Mouse (Mus musculus): ENCODE measurements at regions not wholly inside any gene's neighbourhood (a gene's known extent, or its start where the extent isn't known, plus 50 kb on each side); places are given as distances from the start of the nearest gene placed in this dataset.

- DNase-seq (ENCODE audit: low spot score in 2 of 2): no peak
Observed at GRCm38 (mm10) chr5:75248279-75248678, 96.2 kb downstream of the Pdgfra start.

GRCm38 (mm10) chr5:75249671-75250070 is 97.6 kb downstream of the Pdgfra start:
- no peak for DNase-seq (ENCODE audit: low spot score in 2 of 2)

GRCm38 (mm10) chr5:75253349-75253748 is 101.3 kb downstream of the Pdgfra start:
- DNase-seq (ENCODE audit: low spot score in 2 of 2): no peak

- no peak for DNase-seq (ENCODE audit: low spot score in 2 of 2)
Observed at GRCm38 (mm10) chr5:75253830-75254229, 101.7 kb downstream of the Pdgfra start.

GRCm38 (mm10) chr5:75256186-75256585 is 104.1 kb downstream of the Pdgfra start:
- no peak for DNase-seq (ENCODE audit: low spot score in 2 of 2)

GRCm38 (mm10) chr5:75257067-75257466 is 105.0 kb downstream of the Pdgfra start:
- DNase-seq (ENCODE audit: low spot score in 2 of 2): no peak

GRCm38 (mm10) chr5:75260247-75260646 is 108.2 kb downstream of the Pdgfra start:
- no peak for DNase-seq (ENCODE audit: low spot score in 2 of 2)

GRCm38 (mm10) chr5:75266111-75266676 is 114.1 kb downstream of the Pdgfra start:
- no peak for DNase-seq (ENCODE audit: low spot score in 2 of 2)

GRCm38 (mm10) chr5:75266871-75267270 is 114.8 kb downstream of the Pdgfra start:
- DNase-seq (ENCODE audit: low spot score in 2 of 2): no peak

- DNase-seq (ENCODE audit: low spot score in 2 of 2): no peak
Observed at GRCm38 (mm10) chr5:75267766-75268165, 115.7 kb downstream of the Pdgfra start.

- DNase-seq (ENCODE audit: low spot score in 2 of 2): no peak
Observed at GRCm38 (mm10) chr5:75278041-75278440, 125.9 kb downstream of the Pdgfra start.

GRCm38 (mm10) chr5:75279561-75280171 is 127.6 kb downstream of the Pdgfra start:
- DNase-seq (ENCODE audit: low spot score in 2 of 2): no peak

- no peak for DNase-seq (ENCODE audit: low spot score in 2 of 2)
Observed at GRCm38 (mm10) chr5:75280698-75281097, 128.6 kb downstream of the Pdgfra start.

- no peak for DNase-seq (ENCODE audit: low spot score in 2 of 2)
Observed at GRCm38 (mm10) chr5:75281510-75281909, 129.4 kb downstream of the Pdgfra start.

- no peak for DNase-seq (ENCODE audit: low spot score in 2 of 2)
Observed at GRCm38 (mm10) chr5:75282617-75283016, 130.5 kb downstream of the Pdgfra start.

GRCm38 (mm10) chr5:75283841-75284240 is 131.7 kb downstream of the Pdgfra start:
- DNase-seq (ENCODE audit: low spot score in 2 of 2): no peak

- DNase-seq (ENCODE audit: low spot score in 2 of 2): no peak
Observed at GRCm38 (mm10) chr5:75285950-75286349, 133.9 kb downstream of the Pdgfra start.

GRCm38 (mm10) chr5:75295676-75296075 is 143.6 kb downstream of the Pdgfra start:
- no peak for DNase-seq (ENCODE audit: low spot score in 2 of 2)

- DNase-seq (ENCODE audit: low spot score in 2 of 2): no peak
Observed at GRCm38 (mm10) chr5:75312897-75313296, 160.8 kb downstream of the Pdgfra start.

- no peak for DNase-seq (ENCODE audit: low spot score in 2 of 2)
Observed at GRCm38 (mm10) chr5:75315956-75316355, 163.9 kb downstream of the Pdgfra start.

GRCm38 (mm10) chr5:75320536-75320935 is 168.4 kb downstream of the Pdgfra start:
- DNase-seq (ENCODE audit: low spot score in 2 of 2): no peak

- no peak for DNase-seq (ENCODE audit: low spot score in 2 of 2)
Observed at GRCm38 (mm10) chr5:75334050-75334449, 182.0 kb downstream of the Pdgfra start.

GRCm38 (mm10) chr5:75336454-75336853 is 184.4 kb downstream of the Pdgfra start:
- DNase-seq (ENCODE audit: low spot score in 2 of 2): no peak
